ENCODE assay signal across 28 mouse cellular contexts in genomic region chr6:113160106-113160505, GRCm38 (mm10). TPM values are rescaled to one million over a fixed set of nuclear protein-coding genes. Genes with fewer than 3 reads are reported as not detected.
"Had no signal": no experiment of that assay in that cellular context is flagged by ENCODE, and none has a peak within 500 bp of the region (broad histone marks: within the 10 kb centered on the region; RNA-seq: fewer than 3 reads in every experiment).

No protein-coding gene starts in this region.

- H3K36me3 ChIP-seq: midbrain, embryonic 15.5 days had no signal

- H3K4me3 ChIP-seq: left cerebral cortex, adult 2 months; limb, embryonic 10.5 days; limb, embryonic 12.5 days; limb, embryonic 13.5 days; limb, embryonic 15.5 days; liver, embryonic 12.5 days; liver, embryonic 13.5 days; liver, embryonic 15.5 days; lung, embryonic 15.5 days; megakaryocyte, embryonic 14.5 days; midbrain, embryonic 10.5 days; midbrain, embryonic 12.5 days; midbrain, embryonic 13.5 days; midbrain, embryonic 15.5 days; myocyte had no signal

- DNase-seq: left cerebral cortex, postnatal 4 days; liver; liver, embryonic 13.5 days; liver, postnatal 0 days; lung, adult 18-20 months; lung, adult 2 months; lung, embryonic 14.5 days; lung, postnatal 10 days; lung, postnatal 14 days; lung, postnatal 36 days; lung, postnatal 4 days; midbrain, embryonic 14.5 days had no signal

- H3K4me1 ChIP-seq: limb, embryonic 10.5 days; limb, embryonic 12.5 days; limb, embryonic 13.5 days; limb, embryonic 15.5 days; liver, embryonic 12.5 days; lung, embryonic 15.5 days; megakaryocyte, embryonic 14.5 days; midbrain, embryonic 10.5 days; midbrain, embryonic 12.5 days; midbrain, embryonic 13.5 days; midbrain, embryonic 15.5 days had no signal

- H3K9me3 ChIP-seq: limb, embryonic 12.5 days; limb, embryonic 13.5 days; limb, embryonic 15.5 days; liver, embryonic 12.5 days; liver, embryonic 13.5 days; liver, embryonic 15.5 days; lung, embryonic 15.5 days; midbrain, embryonic 10.5 days; midbrain, embryonic 12.5 days; midbrain, embryonic 13.5 days; midbrain, embryonic 15.5 days had no signal

- H3K27me3 ChIP-seq: limb, embryonic 12.5 days; limb, embryonic 13.5 days; limb, embryonic 15.5 days; liver, embryonic 12.5 days; liver, embryonic 13.5 days; liver, embryonic 15.5 days; lung, embryonic 15.5 days; megakaryocyte, embryonic 14.5 days; midbrain, embryonic 12.5 days; midbrain, embryonic 13.5 days; midbrain, embryonic 15.5 days had no signal

- H3K27ac ChIP-seq: left cerebral cortex, adult 2 months; limb, embryonic 10.5 days; limb, embryonic 12.5 days; limb, embryonic 13.5 days; limb, embryonic 15.5 days; liver, embryonic 12.5 days; liver, embryonic 13.5 days; liver, embryonic 14.5 days; liver, embryonic 15.5 days; lung, embryonic 15.5 days; macrophage; midbrain, embryonic 10.5 days; midbrain, embryonic 12.5 days; midbrain, embryonic 13.5 days; midbrain, embryonic 15.5 days had no signal

RNA-seq across cellular contexts. Expression of gene Lhfpl4, which starts 35.1 kb away (rescaled TPM):
- polyA plus RNA-seq: liver, embryonic 14.5 days; liver, postnatal 0 days; macrophage had no signal
